Mouse (Mus musculus) MEL (cell line): ENCODE results near the gene Pou5f1. TPM values are rescaled to one million over a fixed set of nuclear protein-coding genes. Genes with fewer than 3 reads are reported as not detected.

Experiments used
- DNase-seq: peaks from one replicate; pipeline ENCODE4 v3.0.0; 2011; ENCODE audit warnings: low read depth, low spot score
- H3K27ac ChIP-seq: 2 replicates; pipeline ENCODE4 v1.5.1; 2012; ENCODE audit warnings: low read depth, mild to moderate bottlenecking, control low read depth, low read length, moderate library complexity; ENCODE audit not compliant: control insufficient read depth
- H3K27me3 ChIP-seq, 2 experiments: fragments of 150-350 bp in 1 of 2; sonication (generic) in 1 of 2; 2 replicates each; pipeline ENCODE4 v1.6.1; 2012; ENCODE audit warnings: low read length in 2 of 2, mild to moderate bottlenecking in 2 of 2, improper control_type of control experiment in 1 of 2, moderate library complexity in 1 of 2; ENCODE audit not compliant: insufficient read depth in 2 of 2, control insufficient read depth in 1 of 2
- H3K36me3 ChIP-seq, 2 experiments: 2 replicates each; pipeline ENCODE4 v1.6.1; 2012 to 2014; ENCODE audit warnings: low read length in 2 of 2, improper control_type of control experiment in 1 of 2, inconsistent platforms in 1 of 2, mild to moderate bottlenecking in 1 of 2; ENCODE audit not compliant: insufficient read depth in 2 of 2, control insufficient read depth in 1 of 2
- H3K4me1 ChIP-seq, 2 experiments: fragments of 150-350 bp in 1 of 2; sonication (generic) in 1 of 2; 2 replicates each; pipeline ENCODE4 v1.6.1; 2012; ENCODE audit warnings: low read length in 2 of 2, improper control_type of control experiment in 1 of 2, mild to moderate bottlenecking in 1 of 2; ENCODE audit not compliant: insufficient read depth in 2 of 2, control insufficient read depth in 1 of 2
- H3K4me3 ChIP-seq, 2 experiments: fragments of 150-350 bp in 1 of 2; sonication (generic) in 1 of 2; 2 replicates each; pipeline ENCODE4 v1.5.1; 2012; ENCODE audit warnings: low read depth in 2 of 2, low read length in 2 of 2, mild to moderate bottlenecking in 2 of 2, moderate library complexity in 2 of 2, control low read depth in 1 of 2, improper control_type of control experiment in 1 of 2; ENCODE audit not compliant: control insufficient read depth in 1 of 2, insufficient read depth in 1 of 2
- H3K79me2 ChIP-seq: 2 replicates; pipeline ENCODE4 v1.6.1; 2012; ENCODE audit warnings: mild to moderate bottlenecking, low read length, moderate library complexity; ENCODE audit not compliant: control insufficient read depth, poor library complexity, insufficient read depth
- H3K9ac ChIP-seq: 2 replicates; pipeline ENCODE4 v1.6.1; 2012; ENCODE audit warnings: low read depth, mild to moderate bottlenecking, control low read depth, low read length, moderate library complexity; ENCODE audit not compliant: control insufficient read depth, poor library complexity, severe bottlenecking
- H3K9me3 ChIP-seq: fragments of 150-350 bp; sonication (generic); replicated peaks from 2 replicates; pipeline ENCODE4 v1.6.1; 2012; ENCODE audit warnings: mild to moderate bottlenecking, low read length, improper control_type of control experiment, moderate library complexity; ENCODE audit not compliant: insufficient read depth
- BHLHE40 ChIP-seq: IDR thresholded peaks from 2 replicates; pipeline ENCODE4 v1.6.1; 2012; ENCODE audit warnings: low read depth, mild to moderate bottlenecking, inconsistent platforms, low read length, improper control_type of control experiment, borderline replicate concordance
- CTCF ChIP-seq, 3 experiments: IDR thresholded peaks in 2 of 3; conservative IDR thresholded peaks in 1 of 3; 2 replicates each; pipeline ENCODE4 v1.5.1; 2011 to 2012; ENCODE audit warnings: low read length in 3 of 3, low read depth in 2 of 3, mild to moderate bottlenecking in 2 of 3, improper control_type of control experiment in 1 of 3, inconsistent platforms in 1 of 3, mixed read lengths in 1 of 3, moderate library complexity in 1 of 3; ENCODE audit not compliant: control insufficient read depth in 1 of 3, insufficient read depth in 1 of 3, poor library complexity in 1 of 3, severe bottlenecking in 1 of 3
- GABPA ChIP-seq: IDR thresholded peaks from 2 replicates; pipeline ENCODE4 v1.6.1; 2012; ENCODE audit warnings: low read depth, mild to moderate bottlenecking, inconsistent platforms, low read length, improper control_type of control experiment, moderate library complexity
- KAT2A ChIP-seq: conservative IDR thresholded peaks from 2 replicates; pipeline ENCODE4 v1.6.1; 2012; ENCODE audit warnings: low read depth, low read length, improper control_type of control experiment, inconsistent platforms
- MAX ChIP-seq: IDR thresholded peaks from 2 replicates; pipeline ENCODE4 v1.6.1; 2011; ENCODE audit warnings: low read length, improper control_type of control experiment
- MEF2A ChIP-seq: IDR thresholded peaks from 2 replicates; pipeline ENCODE4 v1.6.1; 2014; ENCODE audit warnings: low read depth, mild to moderate bottlenecking, inconsistent platforms, low read length, improper control_type of control experiment; ENCODE audit not compliant: poor library complexity, insufficient replicate concordance, severe bottlenecking; ENCODE audit errors: extremely low read depth
- MXI1 ChIP-seq: IDR thresholded peaks from 2 replicates; pipeline ENCODE4 v1.6.1; 2011; ENCODE audit warnings: mild to moderate bottlenecking, low read depth, low read length, improper control_type of control experiment
- NELFE ChIP-seq: IDR thresholded peaks from 2 replicates; pipeline ENCODE4 v1.6.1; 2011; ENCODE audit warnings: low read depth, low read length, improper control_type of control experiment
- NRF1 ChIP-seq: IDR thresholded peaks from 2 replicates; pipeline ENCODE4 v1.6.1; 2014; ENCODE audit warnings: low read depth, mild to moderate bottlenecking, inconsistent platforms, low read length, improper control_type of control experiment, moderate library complexity; ENCODE audit not compliant: poor library complexity, insufficient read depth, severe bottlenecking
- POLR2A ChIP-seq, 2 experiments: IDR thresholded peaks; 2 replicates each; pipeline ENCODE4 v1.6.1; 2011 to 2012; ENCODE audit warnings: low read length in 2 of 2, mild to moderate bottlenecking in 2 of 2, control low read depth in 1 of 2, improper control_type of control experiment in 1 of 2, low read depth in 1 of 2, moderate library complexity in 1 of 2; ENCODE audit not compliant: control insufficient read depth in 1 of 2, insufficient read depth in 1 of 2, poor library complexity in 1 of 2
- RCOR1 ChIP-seq: IDR thresholded peaks from 2 replicates; pipeline ENCODE4 v1.6.1; 2012; ENCODE audit warnings: low read depth, mild to moderate bottlenecking, inconsistent platforms, low read length, improper control_type of control experiment
- SIN3A ChIP-seq: IDR thresholded peaks from 2 replicates; pipeline ENCODE4 v1.6.1; 2012; ENCODE audit warnings: low read length, improper control_type of control experiment, inconsistent platforms
- TCF12 ChIP-seq: IDR thresholded peaks from 2 replicates; pipeline ENCODE4 v1.6.1; 2014; ENCODE audit warnings: low read depth, mild to moderate bottlenecking, inconsistent platforms, low read length, improper control_type of control experiment, moderate library complexity
- ZKSCAN1 ChIP-seq: IDR thresholded peaks from 2 replicates; pipeline ENCODE4 v1.6.1; 2012; ENCODE audit warnings: low read depth, mild to moderate bottlenecking, inconsistent platforms, low read length, improper control_type of control experiment, moderate library complexity
- ZMIZ1 ChIP-seq: IDR thresholded peaks from 2 replicates; pipeline ENCODE4 v1.6.1; 2012; ENCODE audit warnings: low read depth, mild to moderate bottlenecking, inconsistent platforms, low read length, improper control_type of control experiment, moderate library complexity
- ZNF384 ChIP-seq: IDR thresholded peaks from 2 replicates; pipeline ENCODE4 v1.6.1; 2012; ENCODE audit warnings: low read depth, mild to moderate bottlenecking, inconsistent platforms, low read length, improper control_type of control experiment
- polyA plus RNA-seq, 2 experiments: library from polyadenylated mRNA; stranded (reverse) in 1 of 2; unstranded in 1 of 2; fragments of >175 nt in 1 of 2; fragments of >200 nt in 1 of 2; gene quantifications; 2 replicates each; pipeline versions ENCODE4 v1.2.1 to v1.2.4; 2012; ENCODE audit warnings: low replicate concordance in 2 of 2, low read depth in 1 of 2; ENCODE audit not compliant: insufficient read length in 2 of 2, insufficient read depth in 1 of 2, missing spikeins in 1 of 2
- total RNA-seq: library from RNA; depleted of rRNA; stranded (reverse); fragments of 300-350 nt; gene quantifications from 2 replicates; pipeline ENCODE4 v1.2.3, GENCODE M21; 2012

Pou5f1 gene
- total and polyA plus RNA-seq, 3 experiments: not detected

DNA sequence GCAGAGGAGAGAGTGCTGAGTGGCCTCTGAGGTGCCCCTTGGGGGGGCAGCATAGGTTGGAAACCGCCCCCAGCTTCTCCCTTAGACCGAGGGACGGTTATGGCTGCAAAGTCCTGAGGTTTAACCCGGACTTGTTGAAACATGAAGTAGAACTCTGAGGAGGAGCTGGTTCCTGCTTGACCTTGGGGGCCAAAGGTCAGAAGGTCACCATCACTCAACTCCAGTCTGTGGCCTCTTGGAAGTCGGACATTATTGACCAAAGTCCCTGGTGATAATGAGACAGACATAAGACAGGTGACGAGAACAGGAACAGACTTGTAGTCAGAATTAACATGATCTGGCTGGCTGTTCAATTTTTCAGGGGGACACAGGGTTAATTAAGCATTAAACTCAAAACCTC is 8.9 kb downstream of the Pou5f1 start:
- no peak for DNase-seq
- no peak overlapping the region for H3K4me3 ChIP-seq
- H3K4me1 ChIP-seq: peaks cover 0 to 5% of the 10 kb centered on the region in 2 experiments; a peak in 2 of 4 replicates
- H3K36me3 ChIP-seq: no peaks in the 10 kb centered on the region
- H3K9ac ChIP-seq: no peak overlapping the region
- H3K27ac ChIP-seq: no peak overlapping the region
- no peak for TF ChIP-seq ZNF384
- TF ChIP-seq BHLHE40: no peak
- TF ChIP-seq KAT2A: no peak
- no peak for TF ChIP-seq NRF1
- no peak for TF ChIP-seq ZMIZ1
- TF ChIP-seq GABPA: no peak
- TF ChIP-seq TCF12: no peak
- TF ChIP-seq, all 39 proteins: peak for 0
- Histone ChIP-seq H3K9me3 (no peaks in the 10 kb centered on the region), H3K79me2 (peaks cover 2% of the 10 kb centered on the region; the same call in 1 of the 2 replicates), H3K27me3 (no peaks in the 10 kb centered on the region)

DNA sequence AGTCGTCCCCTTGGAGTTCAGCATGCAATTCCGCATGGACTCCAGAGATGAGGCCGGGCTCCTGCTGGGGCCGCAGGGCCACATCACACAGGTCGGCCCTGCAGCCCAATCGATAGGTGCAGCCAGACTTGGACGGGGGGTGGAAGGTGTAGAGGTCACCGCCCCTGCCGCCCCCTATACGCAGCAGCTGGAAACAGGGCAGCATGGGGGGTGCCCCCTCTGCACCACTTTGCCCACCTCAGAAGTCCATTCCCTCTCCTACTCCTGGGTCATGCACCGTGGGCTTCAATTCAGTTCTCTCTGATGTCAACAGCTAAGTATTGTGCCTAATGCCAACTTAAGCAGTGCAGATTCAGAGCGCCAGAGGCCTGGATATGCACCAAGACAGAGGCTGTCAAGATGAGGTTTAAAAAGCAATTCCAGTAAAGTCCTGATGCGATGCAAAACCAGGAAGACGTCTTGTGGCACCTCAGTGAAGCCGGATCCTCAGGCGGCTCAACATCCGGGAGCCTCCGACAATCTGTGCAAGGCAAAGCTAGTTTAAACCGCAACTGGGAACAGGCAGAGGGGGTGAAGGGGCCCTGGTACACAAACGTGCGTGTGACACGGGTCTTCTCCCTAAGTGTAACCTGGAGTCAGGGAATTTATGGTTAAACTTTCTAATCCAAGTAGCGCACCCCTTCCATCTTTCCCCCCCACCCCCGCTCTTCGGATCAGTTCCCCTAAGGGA is 10.3 kb downstream of the Pou5f1 start:
- H3K27me3 ChIP-seq: no peaks in the 10 kb centered on the region
- H3K9me3 ChIP-seq: no peaks in the 10 kb centered on the region
- H3K36me3 ChIP-seq: no peaks in the 10 kb centered on the region
- 0 out of 2 replicates have a peak overlapping the region, but pooled peaks have one; percentile 26 for H3K27ac ChIP-seq
- H3K4me1 ChIP-seq: peaks cover 0 to 5% of the 10 kb centered on the region in 2 experiments; a peak in 2 of 4 replicates
- peaks cover 2% of the 10 kb centered on the region; the same call in 1 of the 2 replicates for H3K79me2 ChIP-seq
- TF ChIP-seq RCOR1: 0 out of 2 replicates have a peak, but pooled peaks have one; percentile 13
- TF ChIP-seq MXI1: peak; percentile 41; the same call in 1 of the 2 replicates
- TF ChIP-seq TCF12: no peak
- TF ChIP-seq ZKSCAN1: no peak
- peak; percentile 13; the same call in 1 of the 2 replicates for TF ChIP-seq NELFE
- TF ChIP-seq POLR2A (IDR thresholded peaks at IDR 0.05; ENCODE audit: control insufficient read depth in 1 of 2, insufficient read depth in 1 of 2, low read depth in 1 of 2, low read length in 2 of 2, poor library complexity in 1 of 2): no peak
- no peak for TF ChIP-seq MEF2A
- TF ChIP-seq NRF1: no peak
- TF ChIP-seq SIN3A: no peak
- TF ChIP-seq MAX: no peak
- TF ChIP-seq CTCF (IDR thresholded peaks at IDR 0.05 in 2 of 3, conservative IDR thresholded peaks at IDR 0.05 in 1 of 3; ENCODE audit: control insufficient read depth in 1 of 3, insufficient read depth in 1 of 3, low read depth in 2 of 3, low read length in 3 of 3, poor library complexity in 1 of 3, severe bottlenecking in 1 of 3): no peak
- peak; percentile 68 for DNase-seq
- peak overlapping the region; percentile 76 for H3K9ac ChIP-seq
- H3K4me3 ChIP-seq: peak overlapping the region; percentile 46 to 79
